Mouse (Mus musculus): ENCODE data around the gene 4930452B06Rik. TPM values are rescaled to one million over a fixed set of nuclear protein-coding genes. Genes with fewer than 3 reads are reported as not detected.
"Not testable (repeated sequence)": the region's sequence is repeated elsewhere in the genome, so short reads cannot be mapped to it uniquely, and the experiment has no call there.

4930452B06Rik gene
- polyA plus RNA-seq, 1 experiment from 2014 or later, result 13.0 TPM

- no peak for ATAC-seq (ENCODE audit: insufficient number of reproducible peaks, insufficient read depth, low FRiP score, low TSS enrichment)
- WGBS, result 87% methylated on average over 5 of the region's 5 CpGs
- H3K27me3 ChIP-seq, result no peaks in the 10 kb centered on the region
These were observed 45.5 kb downstream of the 4930452B06Rik start for GRCm38 (mm10) chr14:8620580-8620979.

GRCm38 (mm10) chr14:8615636-8616035 is 50.4 kb downstream of the 4930452B06Rik start:
- H3K4me1 ChIP-seq, result no peaks in the 10 kb centered on the region
- no peak overlapping the region for H3K9ac ChIP-seq
- no peak overlapping the region for H3K4me3 ChIP-seq
- H3K27ac ChIP-seq, result no peak overlapping the region
- ATAC-seq (ENCODE audit: insufficient number of reproducible peaks, insufficient read depth, low FRiP score, low TSS enrichment), result no peak
- no peaks in the 10 kb centered on the region for H3K36me3 ChIP-seq
- 46% methylated on average over 7 of the region's 7 CpGs for WGBS
- no peaks in the 10 kb centered on the region for H3K27me3 ChIP-seq
- H3K9me3 ChIP-seq, result no peaks in the 10 kb centered on the region
- no peak overlapping the region for H3K4me2 ChIP-seq (replicated peaks)

More at GRCm38 (mm10) chr14:8620580-8620979, 45.5 kb downstream of the 4930452B06Rik start:
- Histone ChIP-seq H3K4me1 (no peaks in the 10 kb centered on the region), H3K9me3 (no peaks in the 10 kb centered on the region), H3K4me2 (replicated peaks) (no peak overlapping the region), H3K36me3 (no peaks in the 10 kb centered on the region), H3K27ac (no peak overlapping the region), H3K9ac (no peak overlapping the region), H3K4me3 (no peak overlapping the region)

- H3K9ac ChIP-seq; ATAC-seq (ENCODE audit: insufficient number of reproducible peaks, insufficient read depth, low FRiP score, low TSS enrichment); H3K27ac ChIP-seq; H3K4me3 ChIP-seq; H3K27me3 ChIP-seq; H3K9me3 ChIP-seq; H3K4me1 ChIP-seq; H3K36me3 ChIP-seq; H3K4me2 ChIP-seq (replicated peaks): not testable (repeated sequence)
- 58% methylated on average over 1 of the region's 1 CpGs for WGBS
These were observed 51.6 kb downstream of the 4930452B06Rik start for GRCm38 (mm10) chr14:8614430-8614829.

GRCm38 (mm10) chr14:8612080-8612479 is 54.0 kb downstream of the 4930452B06Rik start:
- H3K4me3 ChIP-seq, result no peak overlapping the region
- H3K27me3 ChIP-seq, result no peaks in the 10 kb centered on the region
- no peaks in the 10 kb centered on the region for H3K4me1 ChIP-seq
- no peak for ATAC-seq (ENCODE audit: insufficient number of reproducible peaks, insufficient read depth, low FRiP score, low TSS enrichment)
- no peak overlapping the region for H3K4me2 ChIP-seq (replicated peaks)
- H3K9me3 ChIP-seq, result no peaks in the 10 kb centered on the region
- no peaks in the 10 kb centered on the region for H3K36me3 ChIP-seq
- no peak overlapping the region for H3K9ac ChIP-seq
- no peak overlapping the region for H3K27ac ChIP-seq

GRCm38 (mm10) chr14:8610108-8610507 is 55.9 kb downstream of the 4930452B06Rik start:
- 86% methylated on average over 3 of the region's 3 CpGs for WGBS
- Histone ChIP-seq H3K36me3 (no peaks in the 10 kb centered on the region), H3K4me1 (no peaks in the 10 kb centered on the region), H3K27ac (no peak overlapping the region), H3K9ac (no peak overlapping the region), H3K4me2 (replicated peaks) (no peak overlapping the region), H3K9me3 (no peaks in the 10 kb centered on the region), H3K27me3 (no peaks in the 10 kb centered on the region), H3K4me3 (no peak overlapping the region)
- no peak for ATAC-seq (ENCODE audit: insufficient number of reproducible peaks, insufficient read depth, low FRiP score, low TSS enrichment)

- Histone ChIP-seq H3K27me3 (no peaks in the 10 kb centered on the region), H3K4me3 (no peak overlapping the region), H3K4me2 (replicated peaks) (no peak overlapping the region), H3K36me3 (no peaks in the 10 kb centered on the region), H3K4me1 (no peaks in the 10 kb centered on the region), H3K9ac (no peak overlapping the region), H3K27ac (peak overlapping the region; percentile 69; the same call in 1 of the 2 replicates), H3K9me3 (no peaks in the 10 kb centered on the region)
- WGBS, result 2% methylated on average over 3 of the region's 3 CpGs
- ATAC-seq (ENCODE audit: insufficient number of reproducible peaks, insufficient read depth, low FRiP score, low TSS enrichment), result peak; percentile 77; the same call in 1 of the 2 replicates
These were observed 57.4 kb downstream of the 4930452B06Rik start for GRCm38 (mm10) chr14:8608559-8609171.

GRCm38 (mm10) chr14:8604898-8605297 is 61.1 kb downstream of the 4930452B06Rik start:
- Histone ChIP-seq H3K27ac (no peak overlapping the region), H3K27me3 (no peaks in the 10 kb centered on the region), H3K4me3 (no peak overlapping the region), H3K4me2 (replicated peaks) (no peak overlapping the region), H3K4me1 (no peaks in the 10 kb centered on the region), H3K9me3 (no peaks in the 10 kb centered on the region), H3K9ac (no peak overlapping the region), H3K36me3 (no peaks in the 10 kb centered on the region)
- ATAC-seq (ENCODE audit: insufficient number of reproducible peaks, insufficient read depth, low FRiP score, low TSS enrichment), result no peak
- WGBS, result 80% methylated on average over 2 of the region's 2 CpGs

- Histone ChIP-seq H3K4me3 (no peak overlapping the region), H3K4me1 (no peaks in the 10 kb centered on the region; the same call in 1 of the 2 replicates), H3K4me2 (replicated peaks) (no peak overlapping the region), H3K36me3 (no peaks in the 10 kb centered on the region), H3K27ac (no peak overlapping the region), H3K9me3 (no peaks in the 10 kb centered on the region), H3K9ac (no peak overlapping the region), H3K27me3 (no peaks in the 10 kb centered on the region)
- ATAC-seq (ENCODE audit: insufficient number of reproducible peaks, insufficient read depth, low FRiP score, low TSS enrichment), result no peak
- WGBS, result 84% methylated on average over 1 of the region's 1 CpGs
These were observed 81.0 kb downstream of the 4930452B06Rik start for GRCm38 (mm10) chr14:8585031-8585430.

GRCm38 (mm10) chr14:8551006-8551405 is 115.0 kb downstream of the 4930452B06Rik start:
- H3K9ac ChIP-seq; ATAC-seq (ENCODE audit: insufficient number of reproducible peaks, insufficient read depth, low FRiP score, low TSS enrichment); H3K4me3 ChIP-seq; H3K9me3 ChIP-seq; H3K36me3 ChIP-seq; H3K4me2 ChIP-seq (replicated peaks); H3K27me3 ChIP-seq; H3K4me1 ChIP-seq; H3K27ac ChIP-seq: not testable (repeated sequence)
- 70% methylated on average over 2 of the region's 2 CpGs for WGBS

GRCm38 (mm10) chr14:8549108-8549507 is 116.9 kb downstream of the 4930452B06Rik start:
- Histone ChIP-seq H3K27ac (no peak overlapping the region), H3K9me3 (no peaks in the 10 kb centered on the region), H3K4me3 (no peak overlapping the region), H3K4me1 (no peaks in the 10 kb centered on the region), H3K4me2 (replicated peaks) (no peak overlapping the region), H3K9ac (no peak overlapping the region), H3K36me3 (no peaks in the 10 kb centered on the region), H3K27me3 (no peaks in the 10 kb centered on the region)
- WGBS, result 58% methylated on average over 4 of the region's 4 CpGs
- ATAC-seq (ENCODE audit: insufficient number of reproducible peaks, insufficient read depth, low FRiP score, low TSS enrichment), result no peak

- no peak overlapping the region for H3K4me2 ChIP-seq (replicated peaks)
- no peaks in the 10 kb centered on the region for H3K27me3 ChIP-seq
- no peak overlapping the region for H3K9ac ChIP-seq
- WGBS, result 90% methylated on average over 3 of the region's 3 CpGs
- H3K9me3 ChIP-seq, result no peaks in the 10 kb centered on the region
- no peaks in the 10 kb centered on the region for H3K36me3 ChIP-seq
- H3K4me1 ChIP-seq, result no peaks in the 10 kb centered on the region
- H3K27ac ChIP-seq, result no peak overlapping the region
- ATAC-seq (ENCODE audit: insufficient number of reproducible peaks, insufficient read depth, low FRiP score, low TSS enrichment), result no peak
- H3K4me3 ChIP-seq, result no peak overlapping the region
These were observed 130.0 kb downstream of the 4930452B06Rik start for GRCm38 (mm10) chr14:8536024-8536423.

- 0 out of 2 replicates have a peak, but pooled peaks cover 3% of the 10 kb centered on the region for H3K9me3 ChIP-seq
- WGBS, result 92% methylated on average over 6 of the region's 6 CpGs
These were observed 140.8 kb downstream of the 4930452B06Rik start for GRCm38 (mm10) chr14:8525232-8525631.

More at GRCm38 (mm10) chr14:8525232-8525631, 140.8 kb downstream of the 4930452B06Rik start:
- Histone ChIP-seq H3K4me1 (no peaks in the 10 kb centered on the region), H3K4me2 (replicated peaks) (no peak overlapping the region), H3K27ac (no peak overlapping the region), H3K9ac (no peak overlapping the region), H3K27me3 (no peaks in the 10 kb centered on the region), H3K36me3 (no peaks in the 10 kb centered on the region), H3K4me3 (no peak overlapping the region)
- ATAC-seq (ENCODE audit: insufficient number of reproducible peaks, insufficient read depth, low FRiP score, low TSS enrichment), result no peak
